Mouse (Mus musculus) hindbrain, embryonic 12.5 days (tissue): ENCODE data around the gene Ppp1r7. TPM values are rescaled to one million over a fixed set of nuclear protein-coding genes. Genes with fewer than 3 reads are reported as not detected.
"Not testable (repeated sequence)": the region's sequence is repeated elsewhere in the genome, so short reads cannot be mapped to it uniquely, and the experiment has no call there.

ENCODE experiments used
- ATAC-seq: fragments of 200-750 bp; cut with Nextera tagmentation; 2 replicates; pipeline ENCODE4 v1.8.0; 2017; ENCODE audit warnings: moderate TSS enrichment; ENCODE audit not compliant: low FRiP score
- H3K27ac ChIP-seq: fragments of 300-500 bp; sonication (generic); 2 replicates; pipeline ENCODE4 v1.5.1; 2016; ENCODE audit warnings: mild to moderate bottlenecking
- H3K27me3 ChIP-seq: fragments of 300-500 bp; sonication (generic); 2 replicates; pipeline ENCODE4 v1.6.1; 2016; ENCODE audit warnings: mild to moderate bottlenecking
- H3K36me3 ChIP-seq: fragments of 300-500 bp; sonication (generic); 2 replicates; pipeline ENCODE4 v1.6.1; 2016; ENCODE audit warnings: mild to moderate bottlenecking
- H3K4me1 ChIP-seq: fragments of 300-500 bp; sonication (generic); 2 replicates; pipeline ENCODE4 v1.6.1; 2016
- H3K4me2 ChIP-seq: fragments of 300-500 bp; sonication (generic); replicated peaks from 2 replicates; pipeline ENCODE4 v1.6.1; 2016; ENCODE audit warnings: mild to moderate bottlenecking
- H3K4me3 ChIP-seq: fragments of 300-500 bp; sonication (generic); 2 replicates; pipeline ENCODE4 v1.5.1; 2016; ENCODE audit warnings: mild to moderate bottlenecking
- H3K9ac ChIP-seq: fragments of 300-500 bp; sonication (generic); 2 replicates; pipeline ENCODE4 v1.6.1; 2016; ENCODE audit warnings: mild to moderate bottlenecking, moderate library complexity
- H3K9me3 ChIP-seq: fragments of 300-500 bp; sonication (generic); replicated peaks from 2 replicates; pipeline ENCODE4 v1.6.1; 2016; ENCODE audit warnings: mild to moderate bottlenecking
- WGBS: fragments of 180-500 bp; shearing (Covaris S2); methylation state at CpG from one replicate; pipeline ENCODE4 v1.1.7; 2016; 5-methylcytosine and 5-hydroxymethylcytosine counted together
- polyA plus RNA-seq: library from polyadenylated mRNA; unstranded; fragments of >200 nt; fragmentation: Nextera tagmentation; extraction: Ambion mirVana; gene quantifications from 2 replicates; pipeline ENCODE4 v1.2.1, GENCODE M21; 2016

The Ppp1r7 gene
- polyA plus RNA-seq: 70.6 and 72.6 TPM in 2 replicates

DNA sequence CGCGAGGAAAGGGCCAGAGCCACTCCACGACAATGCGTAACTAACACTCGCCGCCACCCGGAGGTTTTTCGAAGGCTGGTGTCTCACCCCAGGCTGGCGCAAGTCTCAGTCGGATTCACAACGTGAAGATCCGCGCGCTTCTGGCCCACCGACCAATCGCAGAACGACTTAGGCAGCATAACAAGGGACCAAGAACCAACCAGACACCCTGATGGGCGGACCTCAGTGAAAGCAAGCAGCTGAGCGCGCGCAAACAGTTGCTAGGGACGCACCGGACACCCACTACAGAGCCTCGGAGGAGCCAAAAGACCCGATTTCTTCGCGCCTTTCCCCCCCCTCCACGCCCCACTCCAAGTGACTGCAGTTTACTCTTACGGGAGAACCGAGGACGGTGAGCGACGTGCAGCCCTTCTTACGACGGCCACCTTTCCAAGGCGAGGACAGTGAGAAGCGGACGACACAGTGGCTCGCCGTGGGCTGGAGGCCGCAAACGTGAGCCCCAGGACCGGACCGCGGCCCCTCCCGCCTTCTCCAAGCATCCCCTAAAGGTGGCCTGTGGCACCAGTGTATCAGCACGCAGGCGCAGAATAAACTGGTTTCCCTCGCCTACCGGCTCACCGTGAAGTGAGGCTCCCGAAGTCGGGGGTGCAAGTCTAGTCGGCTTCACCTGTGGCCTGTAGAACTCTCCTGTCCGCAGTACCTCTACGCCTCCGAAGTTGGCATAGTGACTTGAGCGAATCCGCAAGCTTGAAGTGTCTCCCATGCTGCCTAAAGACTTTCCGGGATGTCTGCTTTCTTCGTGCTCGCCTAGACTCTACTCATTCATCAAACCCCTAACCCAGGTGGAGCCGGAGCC is at the start of gene Ppp1r7, which contains the start of gene Pask:
Gene Ppp1r7 (plus strand): TSS at position 207 of the 856 bp plus-strand sequence.
Gene Pask (minus strand): TSS at position 835 of the 856 bp plus-strand sequence.
- H3K9me3 ChIP-seq: no peaks in the 10 kb centered on the region
- H3K27ac ChIP-seq: peak within 1 kb of the TSS; percentile 71
- peak; percentile 95 for ATAC-seq
- H3K27me3 ChIP-seq: no peaks in the 10 kb centered on the region
- peaks cover 13% of the 10 kb centered on the region; the same call in 1 of the 2 replicates for H3K36me3 ChIP-seq
- H3K4me1 ChIP-seq: peaks cover 20% of the 10 kb centered on the region
- WGBS: under 1% methylated on average over 63 of the region's 63 CpGs
- H3K4me2 ChIP-seq: peak within 1 kb of the TSS; percentile 85
- peak within 1 kb of the TSS; percentile 83 for H3K4me3 ChIP-seq
- H3K9ac ChIP-seq: peak within 1 kb of the TSS; percentile 74

DNA sequence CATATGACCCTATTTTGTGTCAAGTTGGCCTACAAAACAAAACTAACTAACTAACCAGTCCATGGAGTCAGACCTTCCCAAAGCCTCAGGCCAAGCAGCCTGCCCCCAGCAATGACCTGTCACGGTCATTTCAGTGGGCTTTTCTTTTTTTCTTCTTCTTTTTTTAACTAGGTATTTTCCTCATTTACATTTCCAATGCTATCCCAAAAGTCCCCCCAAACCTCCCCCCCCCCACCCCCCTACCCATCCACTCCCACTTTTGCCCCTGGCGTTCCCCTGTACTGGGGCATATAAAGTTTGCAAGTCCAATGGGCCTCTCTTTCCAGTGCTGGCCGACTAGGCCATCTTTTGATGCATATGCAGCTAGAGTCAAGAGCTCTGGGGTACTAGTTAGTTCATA is 48.2 kb upstream of the Ppp1r7 start:
- H3K4me3 ChIP-seq: not testable (repeated sequence)
- 82% methylated on average over 3 of the region's 3 CpGs for WGBS
- H3K36me3 ChIP-seq: peaks cover 35% of the 10 kb centered on the region

DNA sequence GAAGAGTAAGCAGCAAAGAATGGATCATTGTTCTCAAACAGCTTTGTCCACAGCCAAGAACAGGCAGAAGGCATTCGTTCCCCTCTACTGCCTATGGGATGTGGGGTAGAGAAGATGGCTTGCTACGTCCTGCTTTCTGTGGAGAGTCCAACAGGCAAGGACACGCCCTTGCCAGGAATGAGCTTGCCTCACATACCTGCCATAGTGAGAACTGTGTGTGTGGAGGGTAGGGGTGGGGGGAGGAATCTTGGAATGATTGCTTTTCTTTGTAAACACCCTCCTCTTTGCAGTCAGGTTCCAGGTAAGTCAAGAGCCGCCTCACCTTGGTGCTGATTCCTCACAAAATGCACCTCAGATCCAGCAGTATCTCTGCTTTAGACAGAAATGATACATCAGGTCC is 42.9 kb upstream of the Ppp1r7 start:
- Histone ChIP-seq H3K36me3 (peaks cover 74% of the 10 kb centered on the region), H3K4me2 (no peak overlapping the region), H3K4me3 (no peak overlapping the region), H3K27me3 (no peaks in the 10 kb centered on the region), H3K4me1 (peaks cover 4% of the 10 kb centered on the region), H3K9me3 (no peaks in the 10 kb centered on the region), H3K9ac (no peak overlapping the region), H3K27ac (no peak overlapping the region)
- WGBS: 88% methylated on average over 4 of the region's 4 CpGs
- ATAC-seq: no peak

More for the DNA sequence above, 48.2 kb upstream of the Ppp1r7 start:
- not testable (repeated sequence) for H3K9ac ChIP-seq, H3K4me1 ChIP-seq, H3K27ac ChIP-seq, H3K9me3 ChIP-seq, ATAC-seq, H3K4me2 ChIP-seq, H3K27me3 ChIP-seq

DNA sequence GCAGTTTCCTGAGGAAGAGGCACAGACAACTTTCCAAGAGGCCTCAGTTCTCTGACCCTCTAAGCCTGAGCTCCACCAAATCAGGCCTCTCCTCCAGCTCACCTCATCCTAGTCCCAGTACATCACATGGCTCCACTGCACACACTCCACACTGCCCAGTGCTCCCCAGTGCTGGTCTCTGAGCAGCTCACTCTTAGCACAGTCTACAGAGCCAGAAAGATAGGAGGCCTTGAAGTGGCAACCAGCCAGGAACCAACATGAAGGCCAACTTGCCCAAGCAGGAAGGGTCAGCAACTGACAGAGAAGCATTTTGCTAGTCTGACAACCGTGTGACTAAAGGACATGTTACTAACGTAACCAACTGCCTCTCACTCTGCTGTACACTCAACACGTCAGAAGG is 42.1 kb upstream of the Ppp1r7 start:
- Histone ChIP-seq H3K4me3 (no peak overlapping the region), H3K9ac (no peak overlapping the region), H3K9me3 (no peaks in the 10 kb centered on the region), H3K27me3 (no peaks in the 10 kb centered on the region), H3K36me3 (peaks cover 72% of the 10 kb centered on the region), H3K4me1 (peaks cover 9% of the 10 kb centered on the region), H3K4me2 (no peak overlapping the region), H3K27ac (no peak overlapping the region)
- no peak for ATAC-seq
- WGBS: 94% methylated on average over 3 of the region's 3 CpGs

GRCm38 (mm10) chr1:93305581-93306337 is 36.9 kb upstream of the Ppp1r7 start, which contains the start of gene Mterf4:
Gene Mterf4 (minus strand): TSS chr1:93305915.
- Histone ChIP-seq H3K9ac (peak within 1 kb of the TSS; percentile 82), H3K4me1 (peaks cover 12% of the 10 kb centered on the region), H3K4me2 (peak within 1 kb of the TSS; percentile 72), H3K36me3 (peaks cover 39% of the 10 kb centered on the region), H3K27ac (no peak within 1 kb of the TSS), H3K4me3 (peak within 1 kb of the TSS; percentile 86), H3K9me3 (no peaks in the 10 kb centered on the region), H3K27me3 (no peaks in the 10 kb centered on the region)
- 8% methylated on average over 36 of the region's 36 CpGs for WGBS
- peak; percentile 95 for ATAC-seq

DNA sequence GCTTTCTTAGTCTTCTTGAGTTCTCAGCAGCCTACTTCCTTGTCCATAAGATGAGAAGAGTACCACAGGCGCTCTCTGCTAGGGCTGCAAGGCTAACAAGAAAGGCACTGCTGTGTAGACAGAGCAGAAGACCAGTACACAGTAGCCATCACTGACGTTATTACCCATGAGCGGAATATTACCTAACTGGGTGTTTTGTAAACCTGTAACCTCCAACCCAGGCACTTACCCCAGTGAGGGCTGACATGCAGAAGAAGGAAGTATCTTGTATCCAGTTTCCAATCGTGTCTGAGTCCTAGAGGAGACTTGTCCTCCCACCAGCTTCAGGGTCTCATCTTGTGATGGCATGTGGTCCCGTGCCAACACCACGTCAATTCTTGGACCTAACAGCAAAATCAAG is 18.7 kb upstream of the Ppp1r7 start:
- Histone ChIP-seq H3K4me1 (no peaks in the 10 kb centered on the region), H3K27me3 (no peaks in the 10 kb centered on the region), H3K36me3 (peaks cover 72% of the 10 kb centered on the region), H3K4me2 (no peak overlapping the region), H3K4me3 (no peak overlapping the region), H3K9me3 (no peaks in the 10 kb centered on the region), H3K9ac (no peak overlapping the region), H3K27ac (no peak overlapping the region)
- no peak for ATAC-seq
- 92% methylated on average over 6 of the region's 6 CpGs for WGBS

DNA sequence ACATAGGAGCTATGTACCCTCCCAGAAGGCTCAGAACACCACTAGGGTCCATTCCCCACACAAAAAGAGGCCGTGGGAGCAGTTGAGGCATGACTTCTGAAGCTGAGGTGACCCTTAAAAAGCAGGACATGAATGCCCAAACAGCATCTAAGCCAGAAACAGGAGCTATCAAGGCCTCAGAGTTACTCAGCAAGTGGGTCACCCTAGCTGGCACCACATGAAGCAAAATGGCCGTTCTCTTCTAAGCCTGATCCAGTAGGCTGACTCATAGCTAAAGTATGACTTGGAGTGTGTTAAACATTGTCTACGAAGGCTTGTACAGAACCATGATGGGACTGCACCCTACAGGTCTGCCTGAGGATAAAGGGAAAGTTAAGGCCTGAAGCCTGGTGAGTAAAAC is 16.2 kb upstream of the Ppp1r7 start:
- Histone ChIP-seq H3K27ac (no peak overlapping the region), H3K36me3 (peaks cover 63% of the 10 kb centered on the region), H3K27me3 (no peaks in the 10 kb centered on the region), H3K4me3 (no peak overlapping the region), H3K9ac (no peak overlapping the region), H3K9me3 (no peaks in the 10 kb centered on the region), H3K4me1 (no peaks in the 10 kb centered on the region), H3K4me2 (no peak overlapping the region)
- WGBS: 92% methylated on average over 3 of the region's 3 CpGs
- ATAC-seq: no peak

DNA sequence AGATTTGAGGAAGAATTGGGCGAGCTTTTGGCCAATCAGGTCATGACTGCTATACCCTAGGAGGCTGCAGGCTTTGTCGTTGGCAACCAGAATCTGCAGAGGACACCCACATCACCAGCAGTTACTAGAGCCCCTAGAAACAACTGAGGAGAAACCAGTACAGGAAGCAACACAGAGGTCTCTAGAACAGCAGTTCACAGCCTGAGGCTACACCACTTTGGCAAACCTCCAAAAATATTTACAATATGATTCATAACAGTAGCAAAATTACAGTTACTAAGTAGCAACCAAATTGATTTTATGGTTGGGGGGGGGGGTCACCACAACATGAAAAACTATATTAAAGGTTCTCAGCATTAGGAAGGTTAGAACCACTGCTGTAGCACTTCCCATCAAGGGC is 8.0 kb upstream of the Ppp1r7 start:
- ATAC-seq: no peak
- WGBS: 81% methylated on average over 2 of the region's 2 CpGs
- no peaks in the 10 kb centered on the region for H3K4me1 ChIP-seq
- H3K9me3 ChIP-seq: no peaks in the 10 kb centered on the region
- H3K27ac ChIP-seq: no peak overlapping the region
- H3K27me3 ChIP-seq: no peaks in the 10 kb centered on the region
- H3K36me3 ChIP-seq: peaks cover 17% of the 10 kb centered on the region
- no peak overlapping the region for H3K4me2 ChIP-seq
- no peak overlapping the region for H3K9ac ChIP-seq
- no peak overlapping the region for H3K4me3 ChIP-seq

- H3K4me1 ChIP-seq: peaks cover 20% of the 10 kb centered on the region
- H3K9me3 ChIP-seq: no peaks in the 10 kb centered on the region
- H3K27ac ChIP-seq: peak overlapping the region; percentile 71
- peaks cover 16% of the 10 kb centered on the region; the same call in 1 of the 2 replicates for H3K36me3 ChIP-seq
- peak overlapping the region; percentile 83 for H3K4me3 ChIP-seq
- under 1% methylated on average over 39 of the region's 39 CpGs for WGBS
- peak; percentile 98 for ATAC-seq
- H3K9ac ChIP-seq: peak overlapping the region; percentile 74
- no peaks in the 10 kb centered on the region for H3K27me3 ChIP-seq
- H3K4me2 ChIP-seq: peak overlapping the region; percentile 85
These were observed 922 bp downstream of the Ppp1r7 start for GRCm38 (mm10) chr1:93343504-93344047.

GRCm38 (mm10) chr1:93347176-93347575 is 4.5 kb downstream of the Ppp1r7 start:
- ATAC-seq: no peak
- H3K4me3 ChIP-seq: no peak overlapping the region
- H3K27ac ChIP-seq: no peak overlapping the region
- H3K9ac ChIP-seq: no peak overlapping the region
- peaks cover 11% of the 10 kb centered on the region for H3K4me1 ChIP-seq
- peaks cover 49% of the 10 kb centered on the region for H3K36me3 ChIP-seq
- 96% methylated on average over 5 of the region's 5 CpGs for WGBS
- no peaks in the 10 kb centered on the region for H3K27me3 ChIP-seq
- no peaks in the 10 kb centered on the region for H3K9me3 ChIP-seq
- H3K4me2 ChIP-seq: no peak overlapping the region

GRCm38 (mm10) chr1:93349701-93350100 is 7.0 kb downstream of the Ppp1r7 start:
- 76% methylated on average over 4 of the region's 4 CpGs for WGBS
- no peaks in the 10 kb centered on the region for H3K9me3 ChIP-seq
- peaks cover 71% of the 10 kb centered on the region for H3K36me3 ChIP-seq
- no peak overlapping the region for H3K4me3 ChIP-seq
- H3K4me2 ChIP-seq: no peak overlapping the region
- ATAC-seq: no peak
- H3K4me1 ChIP-seq: peaks cover 3% of the 10 kb centered on the region; the same call in 1 of the 2 replicates
- no peak overlapping the region for H3K27ac ChIP-seq
- H3K9ac ChIP-seq: no peak overlapping the region
- H3K27me3 ChIP-seq: no peaks in the 10 kb centered on the region

- ATAC-seq: no peak
- Histone ChIP-seq H3K4me2 (no peak overlapping the region), H3K9ac (no peak overlapping the region), H3K4me3 (no peak overlapping the region), H3K36me3 (peaks cover 83% of the 10 kb centered on the region), H3K27ac (no peak overlapping the region), H3K9me3 (no peaks in the 10 kb centered on the region), H3K27me3 (no peaks in the 10 kb centered on the region), H3K4me1 (no peaks in the 10 kb centered on the region)
- WGBS: 91% methylated on average over 2 of the region's 2 CpGs
These were observed 10.1 kb downstream of the Ppp1r7 start for GRCm38 (mm10) chr1:93352724-93353123.
